Mouse (Mus musculus) T-cell, adult 2 months (primary cell): ENCODE measurements around the gene Zmiz1.

ENCODE experiments used
- DNase-seq: peaks from one replicate; pipeline ENCODE4 v3.0.0; 2022; ENCODE audit warnings: low spot score

The Zmiz1 gene

DNA sequence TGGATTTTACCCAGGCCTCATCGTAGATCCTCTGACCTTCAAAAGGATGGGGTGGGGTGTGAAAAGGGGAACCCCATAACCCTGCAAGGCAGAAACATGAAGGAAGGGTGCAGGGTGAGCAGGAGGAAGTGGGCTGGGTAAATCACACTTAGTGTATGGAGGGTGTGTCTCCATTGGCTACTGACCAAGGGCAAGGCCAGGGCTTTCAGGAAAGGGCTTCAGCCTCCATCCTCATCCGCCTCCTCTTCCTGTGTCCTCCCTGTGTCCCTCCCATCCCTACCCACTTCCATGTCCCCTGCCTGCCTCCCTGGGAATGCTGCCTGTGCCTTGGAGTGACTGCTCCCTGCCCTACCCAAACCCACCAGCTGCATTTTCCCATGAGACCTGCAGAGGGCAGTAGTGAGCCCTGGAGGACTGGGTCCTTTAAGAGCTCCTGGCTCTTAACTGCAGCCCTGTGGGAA, 187.2 kb downstream of the Zmiz1 start:
- DNase-seq, result peak; percentile 56

DNA sequence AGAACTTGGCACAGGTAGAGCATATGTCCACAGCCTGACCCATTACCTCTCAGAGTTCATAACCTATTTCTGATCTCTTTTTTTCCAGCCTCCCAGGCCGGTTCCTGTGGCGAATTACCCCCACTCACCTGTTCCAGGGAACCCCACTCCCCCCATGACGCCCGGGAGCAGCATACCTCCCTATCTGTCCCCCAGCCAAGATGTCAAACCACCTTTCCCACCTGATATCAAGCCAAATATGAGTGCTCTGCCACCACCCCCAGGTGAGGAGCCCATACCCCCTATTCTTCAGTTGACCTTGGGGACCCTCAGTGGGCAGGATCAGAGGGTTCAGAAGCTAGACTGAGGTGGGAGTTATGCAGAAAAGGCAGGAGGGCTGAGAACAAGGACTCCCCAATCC, 192.1 kb downstream of the Zmiz1 start:
- no peak for DNase-seq

DNA sequence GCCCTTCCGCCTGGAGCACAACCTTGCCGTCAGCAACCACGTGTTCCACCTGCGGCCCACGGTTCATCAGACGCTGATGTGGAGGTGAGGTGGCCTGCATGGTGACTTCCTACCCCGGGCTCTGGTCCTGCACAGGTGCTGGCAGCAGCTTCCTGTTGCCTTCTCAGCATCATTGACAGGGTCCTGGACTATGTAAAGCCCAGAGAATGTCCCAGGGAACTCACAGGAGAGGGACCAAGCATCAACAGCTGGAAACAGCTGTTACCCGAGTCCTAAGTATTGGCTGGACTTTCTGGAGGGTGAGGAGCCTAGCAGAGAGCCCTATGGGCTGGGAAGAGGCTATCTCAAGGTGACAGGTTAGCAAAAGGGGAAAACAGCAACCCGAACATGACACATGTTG, 192.9 kb downstream of the Zmiz1 start:
- DNase-seq, result no peak

DNA sequence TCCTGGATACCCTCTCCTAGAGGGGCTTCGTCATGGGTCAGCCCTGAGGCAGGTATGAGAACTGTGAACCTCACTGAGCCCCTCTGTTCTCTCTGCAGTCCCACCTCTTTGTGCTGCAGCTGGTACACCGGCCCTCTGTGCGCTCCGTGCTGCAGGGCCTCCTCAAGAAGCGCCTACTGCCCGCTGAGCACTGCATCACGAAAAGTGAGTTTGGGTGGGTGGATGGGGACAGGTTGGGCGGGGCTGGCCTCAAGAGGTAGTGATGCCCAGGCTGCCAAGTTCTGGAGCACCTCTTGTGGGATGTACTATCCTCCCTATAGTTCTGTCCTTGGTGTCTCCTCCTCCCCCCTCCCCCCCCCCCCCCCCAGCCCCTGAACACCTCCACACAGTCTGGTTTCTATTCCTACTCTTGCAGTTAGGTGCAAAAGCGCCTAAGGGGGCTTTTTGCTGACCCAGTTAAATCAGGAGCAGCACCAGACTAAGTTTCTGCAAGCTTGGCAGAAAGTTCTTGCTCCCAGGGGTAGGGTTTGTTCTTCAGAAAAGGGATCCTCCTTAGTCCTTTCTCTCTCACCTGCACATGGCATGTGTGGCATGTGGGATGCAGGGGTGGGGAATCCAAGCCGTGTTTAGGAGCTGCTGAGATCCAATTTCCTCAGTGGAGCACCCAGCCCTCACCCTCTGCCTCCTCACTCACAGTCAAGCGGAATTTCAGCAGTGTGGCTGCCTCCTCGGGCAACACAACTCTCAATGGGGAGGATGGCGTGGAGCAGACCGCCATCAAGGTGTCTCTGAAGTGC, 195.6 kb downstream of the Zmiz1 start:
- no peak for DNase-seq

DNA sequence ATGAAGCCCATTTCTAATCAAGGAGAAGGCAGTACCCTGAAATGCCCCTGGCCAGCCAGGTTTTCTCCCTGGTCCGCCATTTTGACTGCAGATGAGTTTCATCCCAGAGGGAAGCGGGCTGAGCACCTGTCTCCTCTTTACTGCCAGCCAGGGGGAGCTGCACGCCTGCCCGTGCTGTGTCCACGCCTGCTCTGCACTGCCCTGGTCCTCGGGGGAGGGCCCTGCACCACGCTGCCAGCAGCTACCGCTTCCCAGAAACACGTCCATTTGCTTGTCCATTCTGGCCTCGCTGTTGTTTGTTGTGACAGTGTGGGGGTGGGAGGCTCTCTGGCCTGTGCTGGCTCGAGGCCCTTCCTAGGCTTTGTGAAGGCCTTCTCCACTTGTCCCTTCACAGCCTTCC, 201.7 kb downstream of the Zmiz1 start:
- DNase-seq, result no peak

GRCm38 (mm10) chr14:25661185-25661920, 202.4 kb downstream of the Zmiz1 start:
- no peak for DNase-seq

DNA sequence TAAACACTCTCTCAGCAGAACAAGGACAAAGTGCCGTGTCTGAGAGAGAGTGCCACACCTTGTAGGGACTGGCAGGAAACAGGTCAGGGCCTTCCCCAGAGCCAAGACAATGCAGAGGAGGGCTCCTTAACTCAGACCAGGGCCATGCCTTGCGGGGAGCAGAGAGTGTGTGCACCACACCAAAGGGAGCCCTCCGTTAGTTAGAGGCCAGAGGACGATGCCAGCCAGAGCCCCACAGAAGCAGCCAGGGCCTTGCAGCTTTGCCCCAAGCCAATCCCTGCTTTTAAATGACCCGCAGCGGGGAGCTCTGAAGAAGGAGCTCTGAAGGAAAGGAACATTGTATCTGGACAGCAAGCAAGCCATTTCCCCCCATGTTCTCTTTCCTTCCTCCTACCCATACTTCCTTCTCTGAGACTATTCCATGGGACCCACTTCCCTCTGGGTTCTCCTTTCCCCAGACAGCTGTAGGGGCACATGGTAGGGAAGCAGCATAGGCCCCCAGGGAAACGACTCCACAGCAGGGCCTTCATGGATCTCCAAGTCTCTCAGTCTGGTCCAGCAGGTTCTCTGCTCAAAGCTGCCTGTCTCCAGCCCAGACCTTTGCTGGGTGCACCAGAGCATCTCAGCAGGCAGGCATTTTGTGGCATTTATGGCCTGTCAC, 204.8 kb downstream of the Zmiz1 start:
- DNase-seq, result no peak

DNA sequence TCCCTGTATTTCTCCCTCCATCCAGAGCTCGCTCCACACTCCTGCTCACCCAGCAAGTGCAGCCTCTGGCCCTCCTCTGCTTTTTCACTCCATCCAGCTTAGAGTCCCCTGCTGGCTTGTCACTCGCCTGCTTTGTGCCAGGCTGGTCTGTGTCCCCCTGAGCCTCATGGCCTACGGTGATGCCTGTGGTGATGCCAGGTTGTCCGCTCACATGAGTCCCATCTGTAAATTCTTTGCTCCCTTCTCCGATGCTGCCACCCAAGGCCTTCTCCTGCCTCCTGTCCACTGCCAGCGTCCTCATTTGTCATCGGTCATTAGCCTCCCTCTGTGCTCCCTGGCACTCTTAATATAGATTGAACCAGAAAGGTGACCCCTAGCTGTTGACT, 205.3 kb downstream of the Zmiz1 start:
- no peak for DNase-seq

GRCm38 (mm10) chr14:25665314-25665970, 206.5 kb downstream of the Zmiz1 start:
- DNase-seq, result no peak

DNA sequence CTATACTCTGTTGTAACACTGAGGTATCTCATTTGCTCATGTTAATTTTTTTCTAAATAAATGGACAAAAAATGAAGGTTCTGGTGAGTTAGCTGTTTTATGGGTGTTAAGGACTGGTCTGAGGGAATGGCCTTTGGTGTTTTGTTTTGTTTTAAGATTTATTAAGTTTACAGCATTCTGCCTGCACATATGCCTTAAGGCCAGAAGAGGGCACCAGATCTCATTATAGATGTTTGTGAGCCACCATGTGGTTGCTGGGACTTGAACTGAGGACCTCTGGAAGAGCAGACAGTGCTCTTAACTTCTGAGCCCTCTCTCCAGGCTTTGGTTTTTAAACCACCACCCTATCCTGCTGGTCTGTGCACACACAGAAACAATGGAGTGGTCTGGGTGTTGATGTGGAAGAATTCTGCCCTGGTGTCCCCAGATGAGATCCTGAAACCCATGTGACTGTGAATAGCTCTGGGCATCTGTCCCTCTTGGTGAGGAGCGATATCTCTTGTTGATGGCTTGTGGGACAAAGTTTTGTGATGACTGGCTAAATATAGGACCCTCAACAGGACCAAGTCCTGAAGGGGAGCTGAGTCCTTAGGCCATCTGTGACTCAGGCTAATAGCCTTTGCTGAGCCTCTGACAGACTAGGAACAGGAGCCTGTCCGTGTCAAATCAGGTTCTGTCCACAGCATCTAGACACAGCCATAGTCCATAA, 207.8 kb downstream of the Zmiz1 start:
- peak; percentile 8 for DNase-seq

DNA sequence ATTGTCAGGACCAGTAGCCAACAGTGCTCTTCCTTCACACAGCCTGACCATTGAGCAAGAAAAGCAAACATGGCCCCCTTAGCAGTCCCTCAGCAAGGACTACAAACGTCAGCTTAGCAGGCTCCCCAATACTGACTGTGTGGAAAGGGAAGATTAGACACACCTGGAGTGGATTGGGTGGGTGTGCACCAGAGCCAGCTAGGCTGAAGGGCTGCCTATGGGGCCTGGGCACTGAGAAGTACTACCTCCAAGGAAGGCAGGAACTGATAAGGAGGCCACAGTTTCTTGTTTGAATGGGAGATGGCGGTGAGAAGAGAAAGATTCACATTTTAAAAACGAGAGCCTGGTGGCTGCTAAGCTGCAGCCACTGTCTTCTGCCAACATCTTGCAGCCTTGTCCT, 208.6 kb downstream of the Zmiz1 start:
- DNase-seq, result no peak

DNA sequence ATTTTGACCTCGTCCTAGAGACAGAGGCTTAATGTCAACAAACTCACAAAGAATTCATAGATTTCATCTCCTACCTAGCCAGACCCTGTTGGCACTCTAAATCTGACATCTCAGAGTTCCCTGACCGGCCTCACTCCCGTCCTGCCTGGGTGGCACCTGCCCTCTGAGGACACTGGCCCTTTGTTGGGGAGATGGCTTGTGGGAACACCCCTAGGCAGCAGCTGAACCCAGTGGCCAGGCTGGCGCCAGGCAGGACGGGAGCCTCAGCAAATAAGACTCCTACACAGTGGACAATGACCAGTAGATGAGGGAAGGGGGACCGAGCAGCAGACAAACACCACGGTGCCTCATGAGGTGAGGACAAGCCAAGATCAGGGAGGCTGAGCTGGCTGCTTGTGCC, 220.6 kb downstream of the Zmiz1 start:
- no peak for DNase-seq

DNA sequence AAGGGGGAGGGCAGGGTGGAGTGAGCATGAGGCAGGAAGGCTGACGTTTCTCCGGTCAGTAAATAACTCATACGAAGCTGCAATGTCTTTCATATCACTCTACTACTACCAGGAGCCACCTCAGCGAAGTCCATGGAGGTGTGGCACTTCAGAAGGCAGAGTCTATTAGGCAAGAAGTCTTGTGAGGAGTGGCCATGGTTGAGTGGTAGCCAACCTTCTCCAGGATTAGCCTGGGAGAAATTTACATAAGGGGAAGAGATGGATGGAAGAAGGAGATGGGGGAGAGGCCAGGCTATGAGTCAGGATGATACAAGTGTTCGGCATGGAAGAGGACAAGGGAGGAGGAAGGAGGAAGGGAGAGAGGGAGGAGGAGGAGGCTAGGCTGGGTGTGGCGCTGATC, 223.0 kb downstream of the Zmiz1 start:
- no peak for DNase-seq

- DNase-seq, result no peak
Observed at GRCm38 (mm10) chr14:25686216-25686945, 227.4 kb downstream of the Zmiz1 start.

DNA sequence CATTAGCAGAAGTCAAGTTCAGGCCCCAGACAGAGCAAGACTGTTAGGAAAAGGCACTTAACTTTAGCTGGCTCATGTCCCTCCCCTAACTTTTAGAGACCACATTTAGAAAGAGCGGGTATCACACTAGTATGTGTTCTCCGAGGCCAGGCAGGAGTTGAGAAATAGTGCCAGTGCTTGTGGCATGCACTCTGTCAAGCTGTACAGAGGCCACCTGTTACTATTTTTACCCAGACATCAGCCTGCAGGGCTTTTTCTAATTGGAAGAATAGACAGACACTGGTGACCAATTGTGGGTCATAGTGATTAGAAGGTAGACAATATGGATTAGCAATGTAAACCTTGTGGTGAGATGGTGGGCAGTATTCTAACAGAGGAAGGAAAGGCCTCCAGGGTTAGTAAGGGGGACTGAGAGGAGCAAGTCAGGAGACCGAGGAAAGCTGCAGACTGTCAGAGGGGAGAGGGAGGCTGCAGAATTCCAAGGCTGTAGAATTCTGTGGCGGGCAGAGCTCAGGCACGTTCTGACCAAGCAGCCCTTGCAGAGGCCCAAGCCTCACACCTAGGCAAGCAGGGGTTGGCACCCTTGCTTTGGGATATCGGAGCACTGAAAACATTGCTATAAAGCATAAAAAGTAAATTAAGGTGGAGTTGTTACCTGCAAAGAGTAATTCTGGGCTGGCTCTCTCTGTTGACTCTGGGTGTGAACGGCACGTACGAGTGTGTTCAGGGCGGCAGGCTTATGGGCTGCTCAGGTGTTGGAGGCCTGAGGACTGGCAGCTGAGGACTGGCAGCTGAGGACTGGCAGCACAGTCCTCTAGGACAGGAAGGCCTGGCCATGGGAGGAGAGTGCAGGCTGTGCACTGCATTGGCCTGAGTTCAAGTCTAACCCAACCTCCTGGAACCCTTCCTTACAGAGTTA, 228.3 kb downstream of the Zmiz1 start:
- no peak for DNase-seq

DNA sequence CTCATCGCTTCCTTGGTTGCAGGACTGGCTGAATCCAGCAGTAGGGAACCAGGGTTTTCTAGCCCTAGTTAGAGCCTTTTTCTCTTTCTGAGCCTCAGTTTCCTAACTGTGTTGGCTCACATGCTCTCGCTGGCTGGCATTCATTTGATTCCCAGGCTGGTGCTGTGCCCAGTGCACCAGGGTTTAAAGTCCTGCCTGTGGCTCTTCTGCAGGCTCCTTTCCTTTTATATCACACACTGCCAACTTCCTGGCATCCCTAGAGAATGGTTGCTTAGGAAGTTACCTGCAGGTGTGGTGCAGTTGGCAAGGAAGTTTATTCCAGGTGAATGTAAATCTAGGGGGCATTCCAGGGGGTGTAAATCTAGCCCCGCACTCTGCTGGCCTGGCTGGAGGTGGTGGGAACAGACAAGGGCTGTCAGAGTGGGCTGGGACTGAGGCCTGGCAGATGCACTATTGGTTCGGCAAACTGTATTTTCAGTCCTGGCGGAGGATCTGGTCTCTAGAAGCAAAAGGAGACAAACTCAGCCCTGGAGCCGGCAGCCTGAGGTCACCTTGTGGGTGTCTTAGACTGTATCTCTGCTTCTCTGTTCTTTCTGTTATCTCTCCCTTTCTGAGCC, 234.4 kb downstream of the Zmiz1 start:
- no peak for DNase-seq

GRCm38 (mm10) chr14:25693888-25694568, 235.0 kb downstream of the Zmiz1 start, which contains the start of gene Ppif:
TSS of gene Ppif (plus strand) at chr14:25694154.
- peak; percentile 97 for DNase-seq

DNA sequence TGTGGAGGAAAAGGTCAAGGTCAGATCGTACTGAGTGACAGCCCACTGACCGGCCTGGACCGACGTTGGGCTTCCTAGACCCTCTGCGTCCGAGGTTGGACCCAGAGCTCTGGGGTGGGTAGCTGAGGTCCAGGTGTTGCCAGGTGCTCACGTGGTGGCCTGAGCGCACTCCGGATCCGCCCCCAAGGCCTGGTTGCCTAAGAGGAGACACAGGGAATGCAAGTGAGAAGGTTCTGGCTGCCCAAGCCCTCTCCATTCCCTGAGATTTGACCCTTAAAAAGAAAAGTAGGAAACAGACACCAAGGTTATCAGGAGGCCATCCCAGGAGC, 235.5 kb downstream of the Zmiz1 start:
- DNase-seq, result no peak

GRCm38 (mm10) chr14:25695059-25695458, 236.1 kb downstream of the Zmiz1 start:
- peak; percentile 13 for DNase-seq
